15 mouse cellular contexts compared by ENCODE assay signal in the genomic region with DNA sequence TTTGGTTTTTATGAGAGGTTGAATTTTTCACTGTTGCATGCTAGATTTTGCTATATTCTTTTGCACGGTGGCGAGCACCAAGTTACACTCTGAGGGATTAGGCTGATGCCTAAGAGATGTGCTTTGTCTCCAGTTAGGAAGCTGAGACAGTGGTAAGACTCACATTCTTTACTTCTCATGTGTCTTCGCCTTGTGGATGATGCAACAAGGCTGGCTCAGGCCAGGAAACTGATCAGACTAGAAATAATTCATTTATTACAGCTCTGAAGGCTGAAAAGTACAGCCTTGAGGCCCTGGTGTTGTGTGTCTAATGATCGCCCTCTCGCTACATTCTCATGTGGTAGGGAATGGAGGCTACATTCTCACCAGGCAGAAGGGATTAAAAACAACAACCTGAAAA.
"Had no signal": no experiment of that assay in that cellular context is flagged by ENCODE, and none has a peak within 500 bp of the region (broad histone marks: within the 10 kb centered on the region; RNA-seq: fewer than 3 reads in every experiment).

No protein-coding gene starts in this region.

- H3K27ac ChIP-seq: midbrain, embryonic 10.5 days; midbrain, embryonic 12.5 days; neural tube, embryonic 12.5 days; stomach, embryonic 15.5 days; stomach, postnatal 0 days had no signal

- H3K27me3 ChIP-seq: midbrain, embryonic 12.5 days; neural tube, embryonic 12.5 days; stomach, embryonic 15.5 days had no signal

- H3K4me3 ChIP-seq: midbrain, embryonic 10.5 days; midbrain, embryonic 12.5 days; neural tube, embryonic 12.5 days; stomach, embryonic 15.5 days had no signal

- H3K9me3 ChIP-seq: midbrain, embryonic 10.5 days; midbrain, embryonic 12.5 days; neural tube, embryonic 12.5 days; stomach, embryonic 15.5 days had no signal

- H3K4me2 ChIP-seq: lung, embryonic 14.5 days; midbrain, embryonic 12.5 days; neural tube, embryonic 12.5 days; stomach, embryonic 15.5 days had no signal

- DNase-seq: lung, adult 18-20 months; lung, embryonic 14.5 days; lung, postnatal 10 days; lung, postnatal 4 days; midbrain, embryonic 14.5 days; right cerebral cortex, postnatal 14 days; thymus, adult 2 months; thymus, postnatal 14 days; thymus, postnatal 36 days had no signal

- H3K9ac ChIP-seq: lung, embryonic 14.5 days; midbrain, embryonic 12.5 days; neural tube, embryonic 12.5 days; stomach, embryonic 15.5 days had no signal

- ATAC-seq: midbrain, embryonic 16.5 days had no signal

- H3K36me3 ChIP-seq: midbrain, embryonic 10.5 days; midbrain, embryonic 12.5 days; neural tube, embryonic 12.5 days; stomach, embryonic 15.5 days had no signal

- H3K4me1 ChIP-seq: stomach, embryonic 15.5 days had no signal
